ENCODE assay signal across 25 mouse cellular contexts in genomic region chr9:6994275-6994674, GRCm38 (mm10).
DNase-seq lines count a peak whose midpoint lies in the region; ATAC-seq and TF ChIP-seq lines count a peak whose summit lies in the region.
"Had no signal": no experiment of that assay in that cellular context is flagged by ENCODE, and none has a peak within 500 bp of the region (broad histone marks: within the 10 kb centered on the region; RNA-seq: fewer than 3 reads in every experiment).

No protein-coding gene starts in this region.

- TF ChIP-seq CTCF in Patski (IDR thresholded peaks at IDR 0.05) = no peak

- peak; percentile 82 for ATAC-seq in Patski
- ATAC-seq in monocyte, adult 5-6 weeks (replicated peaks; ENCODE audit: insufficient number of reproducible peaks, low FRiP score, low TSS enrichment, poor library complexity, severe bottlenecking) = no peak
- ATAC-seq: CD4-positive, CD25-positive, alpha-beta regulatory T cell, adult 4 months; forebrain, postnatal 0 days; intestine, postnatal 0 days; liver, embryonic 12.5 days; liver, postnatal 0 days had no signal

- DNase-seq in kidney, adult 11 months = peak; percentile 40
- DNase-seq in kidney, adult 18-20 months = no peak
- DNase-seq in Patski (ENCODE audit: low read depth, low spot score) = peak; percentile 25
- DNase-seq in kidney, adult 9 months = peak; percentile 55
- peak; percentile 7 to 42 for DNase-seq in kidney, postnatal 25 days
- DNase-seq in gastrocnemius, postnatal 4 days (ENCODE audit: low spot score in 2 of 2) = no peak
- DNase-seq: adrenal gland, postnatal 25 days; cerebellum, adult 18-20 months; forebrain, postnatal 0 days; gastrocnemius, postnatal 10 days; heart, postnatal 14 days; left cerebral cortex, postnatal 4 days; liver, postnatal 0 days; lung, postnatal 36 days; midbrain, embryonic 14.5 days; right cerebral cortex, postnatal 4 days; thymus, adult 18-20 months; thymus, postnatal 25 days had no signal

- POLR2A ChIA-PET in Patski (lab: Charles Lee) = no interaction called here

- no peaks in the 10 kb centered on the region for H3K27me3 ChIP-seq in Patski
- H3K27me3 ChIP-seq: embryonic facial prominence, embryonic 13.5 days; hindbrain, embryonic 12.5 days; liver, embryonic 12.5 days; neural tube, embryonic 12.5 days had no signal

- CTCF ChIA-PET in Patski (lab: Charles Lee) = interaction anchor here (0.9 kb wide), 1 partner anchor 14 kb away, joined by 3 read pairs; no protein-coding TSS in a partner anchor

- in situ Hi-C loops in Patski (cut with MboI; ENCODE audit: low pct_unique_long_range_greater_than_20kb) = no loop called here

Comparison
In these comparisons a context has a peak if more than half of its experiments do, and no peak if none do; other contexts are left out.
1. DNase-seq: peak in kidney, adult 11 months (single experiment), Patski (single experiment), kidney, adult 9 months (single experiment) and kidney, postnatal 25 days (2 of 2); none in kidney, adult 18-20 months (single experiment) and gastrocnemius, postnatal 4 days (0 of 2).